Mouse (Mus musculus) embryo, embryonic 11 days (tissue): ENCODE results near the gene Fez2.

ENCODE experiments used
- DNase-seq: peaks from one replicate; pipeline ENCODE4 v3.0.0-alpha.2; 2015

Gene Fez2

DNA sequence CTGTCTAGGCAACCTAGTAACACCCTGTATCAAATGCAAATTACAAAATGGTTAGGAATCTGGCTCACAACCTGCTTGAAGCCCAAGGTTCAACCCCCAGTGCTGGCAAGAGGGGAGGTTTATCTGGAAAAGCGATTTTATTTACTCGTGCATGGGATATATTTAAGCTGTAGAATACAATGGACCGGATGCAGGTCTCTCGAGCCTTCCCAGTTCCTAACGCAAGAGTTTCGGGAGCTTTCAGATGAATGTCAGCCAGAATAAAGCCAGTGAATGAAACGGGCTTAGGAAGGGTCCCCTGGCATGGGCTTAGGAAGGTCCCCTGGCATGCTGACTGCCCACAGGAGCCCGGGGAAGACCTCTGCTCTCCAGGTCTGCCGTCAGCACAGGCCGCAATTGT is 11.1 kb downstream of the Fez2 start:
- DNase-seq = no peak

DNA sequence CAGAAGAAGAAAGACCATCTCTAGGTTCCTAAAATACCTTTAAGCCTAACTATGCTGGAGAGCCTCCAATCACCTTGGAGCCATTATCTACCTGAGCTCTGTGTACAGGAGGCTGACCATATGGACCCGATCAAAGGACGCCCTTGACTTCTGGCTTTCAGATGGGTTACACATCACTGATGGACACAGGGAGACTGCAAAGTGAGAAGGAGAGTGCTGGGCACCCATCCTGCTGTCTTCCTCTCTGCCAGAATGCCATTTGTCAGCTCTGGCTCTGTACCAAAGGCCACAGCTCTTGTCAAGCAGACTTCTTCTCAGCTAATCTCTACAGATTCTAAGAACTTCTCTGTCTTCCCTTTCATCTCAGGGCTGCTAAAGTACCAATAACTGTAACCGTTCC is 12.6 kb downstream of the Fez2 start:
- no peak for DNase-seq

DNA sequence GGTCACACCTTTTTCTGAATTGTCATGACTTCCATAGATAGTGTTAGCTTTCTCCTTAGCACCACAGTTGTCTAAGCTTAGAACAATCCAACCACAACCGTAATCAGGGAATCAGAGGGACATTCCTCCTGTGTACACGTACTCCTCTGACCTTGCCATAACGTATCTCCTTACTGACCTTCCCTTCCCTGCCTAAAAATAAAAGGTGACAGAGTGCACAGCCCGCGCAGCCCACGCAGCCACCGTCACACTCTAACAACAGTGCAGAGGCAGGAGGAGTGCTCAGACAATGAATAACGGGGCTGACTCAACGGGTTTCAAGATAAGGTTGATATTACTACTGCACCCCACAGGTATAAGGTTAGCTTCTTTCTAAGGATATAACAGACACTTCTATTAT is 14.1 kb downstream of the Fez2 start:
- DNase-seq = no peak

DNA sequence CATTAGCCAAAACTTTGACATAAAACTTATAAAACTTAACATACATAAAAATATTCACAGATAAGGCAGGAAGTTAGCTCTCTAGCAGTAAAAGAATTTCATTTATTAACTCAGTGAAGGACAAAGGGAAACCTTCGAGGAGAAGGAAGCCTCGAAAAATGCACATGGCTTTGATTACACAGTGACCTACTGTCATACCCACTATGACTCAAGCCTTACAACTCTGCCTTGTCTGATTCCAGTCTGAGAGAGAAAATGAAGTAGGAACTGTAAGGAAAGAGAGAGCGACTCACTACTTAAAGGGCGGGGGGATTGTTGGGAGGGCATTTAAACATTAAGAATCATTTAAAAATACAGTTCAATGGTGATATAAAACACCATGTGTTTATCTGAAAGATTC is 14.7 kb downstream of the Fez2 start:
- no peak for DNase-seq

DNA sequence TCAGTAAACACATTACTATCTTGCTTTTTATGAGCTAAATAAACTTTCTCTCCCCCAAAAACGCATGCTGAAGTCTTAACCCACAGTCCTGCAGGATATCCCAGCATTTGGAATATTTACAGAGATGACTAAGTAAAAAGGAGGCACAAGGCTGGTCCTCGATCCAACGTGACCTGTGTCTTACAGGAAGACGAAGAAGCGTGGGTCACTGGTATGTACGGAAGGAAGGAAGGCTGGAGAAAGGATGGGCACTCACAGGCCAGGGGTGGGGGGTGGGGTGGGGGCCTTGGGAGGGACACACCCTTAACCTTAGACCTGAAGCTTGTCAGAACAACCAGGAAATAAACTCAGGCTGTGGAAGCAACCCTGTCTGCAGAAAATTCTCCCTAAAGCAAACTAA is 15.8 kb downstream of the Fez2 start:
- DNase-seq = no peak

DNA sequence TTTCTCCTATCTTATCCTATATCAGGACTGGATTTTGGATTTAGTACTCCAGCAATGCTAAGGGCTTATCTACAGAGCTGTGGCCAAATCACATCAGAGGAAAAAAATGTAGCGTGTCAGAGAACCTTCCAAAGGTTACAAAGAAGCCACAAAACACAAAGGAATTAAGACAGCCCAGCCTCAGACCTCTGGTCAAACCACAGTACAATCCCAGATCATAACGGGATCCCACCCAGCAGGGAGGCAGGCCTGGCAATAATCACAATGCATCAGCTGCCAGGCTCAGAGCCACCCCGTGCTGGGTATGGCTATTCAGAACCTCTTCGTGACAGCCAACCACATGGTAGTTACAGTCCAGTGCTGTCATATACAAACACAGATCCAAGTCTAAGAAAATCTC is 16.2 kb downstream of the Fez2 start:
- DNase-seq = no peak

DNA sequence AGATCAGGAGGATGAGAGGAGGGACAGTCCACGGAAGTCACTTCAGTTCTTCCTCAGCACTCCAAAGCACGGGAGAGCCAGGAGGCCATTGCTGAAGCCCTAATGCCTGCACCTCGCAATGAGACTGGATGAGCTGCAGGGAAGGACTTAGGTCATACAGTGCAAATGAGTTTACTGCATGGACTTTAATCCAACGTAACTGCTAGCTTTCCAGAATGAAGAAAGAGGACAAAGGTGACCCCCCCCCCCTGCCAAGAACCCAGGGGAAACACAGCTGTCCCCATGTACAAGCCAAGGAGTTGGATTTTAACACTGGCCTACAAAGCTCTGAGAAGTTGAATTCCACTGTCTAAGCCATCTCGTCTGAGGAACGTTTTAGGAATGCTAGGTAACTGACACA is 16.6 kb downstream of the Fez2 start:
- DNase-seq = no peak

DNA sequence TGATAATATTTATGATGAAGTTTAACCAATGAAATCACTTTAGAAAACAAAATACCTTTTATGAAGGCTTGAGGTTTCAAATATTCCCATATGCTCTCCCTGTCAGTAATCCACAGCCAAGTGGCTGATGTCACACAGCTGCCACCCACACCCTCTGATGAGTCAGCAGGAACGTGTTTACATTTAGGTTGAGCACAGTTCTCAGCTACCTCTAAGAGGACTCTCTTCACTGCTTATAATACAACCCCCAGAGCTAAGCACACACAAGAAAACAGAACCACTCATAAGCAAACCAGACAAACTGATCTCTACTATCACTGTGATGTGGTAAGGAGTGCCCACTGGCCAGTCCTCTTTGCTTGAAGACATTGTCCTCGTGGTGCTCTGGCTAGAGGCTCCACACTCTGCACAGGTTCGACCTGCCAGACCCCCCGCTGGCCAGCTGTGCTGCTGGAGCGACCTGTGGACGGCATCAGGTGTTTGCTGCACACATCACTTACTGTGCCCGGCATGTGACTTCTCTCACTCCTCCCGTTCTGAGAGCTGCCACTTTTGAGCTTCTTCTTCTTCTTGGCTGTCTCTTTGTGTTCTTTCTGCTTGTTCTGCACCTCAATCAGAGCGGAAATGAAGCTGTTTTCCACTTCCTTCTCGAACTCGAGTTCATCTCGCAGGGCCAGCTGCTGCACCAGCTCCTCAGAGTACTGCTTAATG is 17.7 kb downstream of the Fez2 start:
- DNase-seq = no peak

DNA sequence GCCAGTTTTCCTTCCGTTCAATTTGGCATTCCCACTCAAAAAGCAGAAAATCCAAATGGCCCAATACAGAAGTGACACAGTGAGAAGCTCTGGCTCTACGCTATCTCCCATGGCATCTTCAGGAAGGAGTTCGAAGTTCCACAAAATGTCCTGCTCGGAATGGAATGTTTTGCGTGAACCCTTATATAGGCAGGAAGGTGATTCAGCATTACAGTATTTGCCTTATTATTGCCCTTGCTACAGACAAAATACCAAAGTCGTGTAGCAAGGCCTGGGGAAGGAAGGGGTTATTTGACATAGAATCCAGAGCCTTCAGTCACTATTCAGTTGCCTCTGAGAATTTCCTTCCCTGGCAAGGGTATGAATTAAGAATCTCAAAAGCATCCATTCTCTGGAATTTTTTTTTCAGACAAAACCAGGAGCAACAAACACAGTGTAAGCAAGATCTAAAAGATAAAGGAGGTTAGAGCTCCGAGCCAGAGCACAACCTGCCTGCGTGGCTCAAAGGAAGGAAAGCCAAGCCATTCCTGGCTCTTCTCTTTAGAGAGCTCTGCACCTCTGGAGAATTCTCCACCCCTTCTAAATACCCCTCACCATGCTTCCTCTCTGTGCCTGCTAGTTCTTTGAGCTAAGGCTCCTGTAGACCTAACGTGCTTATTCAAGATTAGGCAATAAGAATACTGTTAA is 25.4 kb downstream of the Fez2 start:
- no peak for DNase-seq

DNA sequence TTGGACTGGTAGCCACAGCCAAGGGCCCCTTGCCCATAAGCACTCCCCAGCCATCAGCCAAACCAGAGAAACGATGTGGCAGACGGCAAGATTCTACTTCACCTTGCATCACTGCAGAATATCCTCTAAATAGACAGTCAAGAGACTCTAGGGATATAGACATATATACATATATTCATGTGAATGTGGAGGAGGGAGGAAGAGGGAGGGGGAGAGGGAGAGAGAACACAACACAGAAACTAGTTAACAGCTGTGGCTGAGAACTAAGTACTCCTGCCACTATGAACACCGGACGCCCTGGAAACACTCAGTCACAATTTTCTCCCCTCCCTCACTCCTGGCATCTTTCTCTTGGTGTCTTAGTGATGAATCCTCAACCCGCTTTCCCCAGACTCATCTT is 28.4 kb downstream of the Fez2 start:
- no peak for DNase-seq

DNA sequence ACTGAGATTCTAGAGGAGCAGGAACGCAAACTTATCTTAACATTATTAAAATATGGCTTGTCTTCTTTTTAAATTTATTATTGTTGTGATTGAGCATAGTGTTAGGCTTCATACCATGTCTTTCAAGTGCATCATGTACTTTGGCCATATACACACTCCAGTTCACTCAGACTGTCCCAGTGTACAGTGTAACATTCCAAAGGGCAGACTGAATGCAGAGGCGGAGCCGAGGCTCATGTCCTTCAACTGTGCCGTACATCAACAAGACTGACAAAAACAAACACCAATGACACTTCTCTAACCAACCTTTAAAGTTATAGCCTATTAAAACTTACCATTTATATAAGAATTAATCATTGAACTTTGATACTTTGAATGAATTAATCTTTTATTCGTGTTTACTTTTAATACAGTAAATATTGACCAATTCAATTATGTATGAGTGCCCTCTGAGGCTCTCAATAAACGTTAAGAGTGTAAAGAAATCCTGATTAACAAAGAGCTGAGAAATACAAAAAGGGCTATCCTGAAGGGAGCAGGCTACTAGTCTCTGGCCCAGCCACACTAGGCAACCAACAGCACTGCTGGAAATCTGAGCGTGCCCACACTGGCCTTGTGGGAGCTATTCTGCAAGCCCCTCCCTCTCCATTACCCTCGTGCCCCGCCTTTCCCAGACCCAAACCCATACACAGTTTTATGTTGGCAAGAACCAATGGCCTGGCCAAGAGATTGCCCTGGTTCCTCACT is 29.7 kb downstream of the Fez2 start:
- no peak for DNase-seq

DNA sequence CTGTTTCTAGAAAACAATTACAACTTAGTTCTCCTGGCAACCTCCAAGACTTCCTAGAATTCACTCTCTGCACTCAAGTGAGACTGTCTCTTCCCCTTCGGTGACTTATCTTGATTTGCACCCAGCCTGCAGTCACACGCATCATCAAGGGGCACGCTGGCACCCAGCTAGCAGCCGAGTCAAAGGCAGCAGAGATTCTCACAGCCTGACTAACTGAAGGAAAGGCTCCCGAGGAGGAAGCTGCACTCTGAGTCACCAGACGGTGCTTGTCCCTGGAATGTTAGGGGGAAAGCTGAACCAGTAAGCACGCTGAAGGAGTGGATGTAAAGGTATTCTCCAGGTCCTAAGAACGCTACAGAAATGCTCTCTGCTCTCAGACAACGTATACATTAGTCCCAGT is 30.3 kb downstream of the Fez2 start:
- no peak for DNase-seq

DNA sequence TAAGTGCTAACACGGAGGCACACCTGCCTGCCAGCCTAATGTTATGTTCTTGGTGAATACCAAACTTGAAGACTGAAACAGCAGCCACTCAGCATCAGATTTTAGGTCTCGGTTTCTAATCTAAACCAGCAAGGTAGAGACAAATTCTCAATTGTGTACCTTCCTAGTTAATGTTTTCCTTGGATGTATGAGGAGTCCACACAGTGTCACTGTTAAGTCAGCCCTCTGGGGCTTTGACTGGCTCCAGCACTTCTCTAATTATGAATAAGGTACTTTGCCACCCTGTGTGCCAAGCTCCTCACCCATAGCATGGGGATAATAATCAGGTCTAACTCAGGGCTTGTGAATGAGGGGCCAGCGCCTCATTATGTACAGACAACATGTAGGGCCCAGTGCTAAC is 35.6 kb downstream of the Fez2 start:
- no peak for DNase-seq

DNA sequence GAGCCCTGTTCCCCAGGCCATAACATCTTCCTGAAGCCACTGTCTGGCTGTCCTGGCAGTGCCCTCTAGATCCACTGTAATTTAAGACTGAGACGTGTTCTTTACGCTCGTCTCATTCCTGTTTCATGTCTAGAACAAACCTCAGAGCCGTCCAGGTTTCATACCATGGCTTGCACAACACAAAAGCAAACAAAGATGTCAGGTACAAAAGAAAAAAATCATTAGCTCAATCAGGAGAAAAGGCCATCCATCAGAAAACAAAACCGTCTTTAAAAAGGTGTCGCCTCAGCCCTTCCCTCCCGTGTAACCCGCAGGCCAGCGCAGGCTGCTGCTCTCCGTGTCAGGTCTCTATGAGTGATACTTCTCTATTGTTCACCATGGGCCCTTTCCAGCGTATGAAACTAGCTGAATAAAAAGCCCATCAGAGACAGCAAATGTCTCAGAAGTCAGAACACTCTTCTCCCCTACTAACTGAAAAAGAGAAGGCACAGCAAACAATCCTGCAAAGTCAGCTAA is 38.2 kb downstream of the Fez2 start:
- no peak for DNase-seq

DNA sequence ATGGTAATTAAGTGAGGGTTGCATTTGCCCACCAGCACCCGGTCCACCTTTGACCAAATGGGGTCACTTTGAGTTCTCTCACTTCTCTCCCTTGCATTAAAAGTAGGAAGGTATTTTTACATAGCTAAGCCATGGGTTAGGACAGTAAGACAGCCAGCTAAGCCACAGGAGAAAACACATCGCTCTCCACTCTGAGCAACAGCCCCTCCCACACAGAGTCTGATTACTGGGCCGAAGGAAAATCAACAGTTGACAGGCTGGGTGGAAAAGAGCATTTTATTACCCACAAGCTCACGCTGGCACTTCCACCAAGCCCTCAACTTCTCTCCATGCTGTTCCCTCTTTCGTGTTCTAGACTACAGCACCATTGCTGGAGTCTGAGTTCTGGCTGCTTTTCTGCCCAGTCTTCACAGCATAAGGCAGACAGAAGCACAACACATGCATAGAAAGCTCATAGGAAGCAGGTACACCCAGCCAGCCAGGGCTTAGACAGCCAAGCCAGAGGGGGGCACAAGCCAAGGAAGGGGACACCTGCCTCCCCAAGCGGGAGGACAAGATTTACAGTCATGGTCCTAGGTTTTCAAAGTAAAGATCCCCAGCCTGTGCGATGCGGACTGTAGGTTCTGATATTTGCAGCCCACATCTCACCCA is 38.7 kb downstream of the Fez2 start:
- DNase-seq = no peak

DNA sequence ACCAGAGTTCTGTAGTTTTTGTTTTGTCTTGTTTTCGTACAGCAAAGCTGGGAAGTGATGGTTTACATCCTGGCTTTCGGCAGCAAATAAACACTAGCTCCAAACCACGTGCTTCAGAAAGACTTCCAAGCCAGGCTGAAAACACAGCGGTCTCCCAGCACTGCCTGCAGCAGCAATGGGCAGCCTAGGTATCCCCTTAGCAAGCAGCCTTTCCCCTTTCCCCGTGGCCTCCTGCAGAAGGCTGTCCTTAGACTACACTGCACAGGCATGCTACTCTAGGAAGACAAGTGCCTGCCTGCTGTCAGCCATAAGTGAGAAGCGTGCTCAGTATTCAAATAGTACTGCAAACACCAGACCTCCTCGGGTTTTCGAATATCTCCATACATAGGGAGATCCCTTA is 41.4 kb downstream of the Fez2 start:
- no peak for DNase-seq

DNA sequence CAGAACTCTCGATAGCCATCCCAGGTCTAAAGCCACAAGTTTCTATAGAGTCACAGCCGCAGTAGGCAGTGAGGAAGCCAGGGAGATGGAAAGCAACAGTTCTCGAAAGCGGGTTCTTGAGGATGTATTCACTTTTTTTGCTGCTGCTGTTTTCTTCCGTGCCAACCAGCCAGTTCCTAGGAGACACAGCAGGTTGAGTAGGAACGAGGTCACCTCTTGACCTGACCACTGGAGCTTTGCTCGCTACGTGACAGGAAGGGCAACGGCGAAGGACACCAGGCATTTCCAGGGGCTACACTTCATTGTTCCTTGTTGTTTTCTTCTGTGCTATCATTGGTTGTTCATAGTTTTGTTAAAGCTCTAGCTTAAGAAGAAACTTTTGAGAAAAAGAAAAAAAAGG is 43.2 kb downstream of the Fez2 start:
- DNase-seq = no peak

DNA sequence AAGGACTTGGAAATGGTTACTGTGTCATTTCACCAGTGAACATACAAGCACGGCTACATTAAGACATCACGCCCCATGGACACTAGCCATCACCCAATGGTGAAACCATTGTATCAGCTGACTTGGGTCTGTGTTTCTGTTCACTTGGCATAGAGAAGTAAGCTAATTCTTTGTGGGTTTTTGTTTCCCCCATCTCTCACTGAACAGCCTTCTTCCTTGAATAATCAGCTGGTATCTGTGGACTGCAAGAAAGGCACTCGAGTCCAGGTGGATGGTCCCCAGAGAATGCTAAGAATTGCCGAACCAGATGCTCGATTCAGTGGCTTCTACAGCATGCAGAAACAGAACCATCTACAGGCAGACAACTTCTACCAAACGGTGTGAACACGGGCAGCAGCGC is 44.1 kb downstream of the Fez2 start:
- no peak for DNase-seq

DNA sequence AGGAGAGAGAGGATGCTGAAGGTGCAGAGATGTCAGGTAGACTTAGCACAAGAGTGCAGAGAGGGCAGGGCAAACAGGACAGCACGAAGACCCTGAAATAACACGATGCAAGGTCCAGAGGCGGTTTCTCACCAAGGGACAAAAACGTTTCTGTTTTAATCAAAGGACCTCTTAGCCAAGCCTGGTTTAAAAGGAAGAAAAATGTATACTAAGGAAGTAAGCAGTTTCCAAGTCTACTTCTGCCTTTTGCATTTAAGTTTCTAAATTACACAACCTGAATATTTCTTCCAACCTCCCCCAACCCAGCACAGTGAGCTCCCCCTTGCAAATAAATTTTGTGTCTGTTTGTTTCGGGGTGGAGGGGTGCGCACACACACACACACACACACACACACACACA is 44.8 kb downstream of the Fez2 start:
- no peak for DNase-seq

DNA sequence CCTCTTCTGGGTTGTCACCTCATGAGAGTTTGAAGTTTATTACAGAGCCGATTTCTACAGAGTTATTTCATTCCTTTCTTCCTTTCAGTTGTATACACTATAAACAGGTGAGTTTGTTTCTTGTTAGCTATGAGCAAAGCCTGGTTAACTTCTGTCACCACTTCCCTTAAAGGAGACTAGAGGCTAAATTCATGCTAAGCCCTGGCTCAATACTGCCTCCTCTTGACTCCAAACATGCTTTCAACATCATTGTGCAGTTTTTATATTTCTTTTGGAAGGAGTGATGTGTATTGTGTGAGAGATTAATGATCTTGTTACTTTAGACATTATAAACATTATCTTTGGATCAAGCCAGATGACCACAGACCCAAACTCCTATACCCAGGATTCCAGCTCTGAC is 47.5 kb downstream of the Fez2 start:
- no peak for DNase-seq

DNA sequence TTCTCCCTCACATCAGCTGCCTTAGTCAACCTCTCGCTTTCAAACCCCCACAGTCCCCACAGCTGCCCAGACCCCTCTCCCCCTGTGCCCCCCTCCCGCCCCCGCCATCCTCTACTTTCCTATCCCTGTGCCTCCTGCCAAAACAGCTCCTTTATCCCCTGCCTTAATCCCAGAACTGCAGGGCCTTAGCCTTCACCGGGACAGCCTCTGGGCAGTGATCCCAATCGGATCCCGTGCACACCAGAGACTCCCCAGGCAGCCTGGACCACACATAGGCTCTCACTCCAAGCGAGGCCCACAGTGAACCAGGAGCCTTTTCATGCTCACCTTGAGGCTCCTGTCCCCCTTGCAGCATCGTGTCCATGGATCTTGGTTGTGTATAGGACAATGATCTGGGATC is 49.5 kb downstream of the Fez2 start:
- DNase-seq = no peak

DNA sequence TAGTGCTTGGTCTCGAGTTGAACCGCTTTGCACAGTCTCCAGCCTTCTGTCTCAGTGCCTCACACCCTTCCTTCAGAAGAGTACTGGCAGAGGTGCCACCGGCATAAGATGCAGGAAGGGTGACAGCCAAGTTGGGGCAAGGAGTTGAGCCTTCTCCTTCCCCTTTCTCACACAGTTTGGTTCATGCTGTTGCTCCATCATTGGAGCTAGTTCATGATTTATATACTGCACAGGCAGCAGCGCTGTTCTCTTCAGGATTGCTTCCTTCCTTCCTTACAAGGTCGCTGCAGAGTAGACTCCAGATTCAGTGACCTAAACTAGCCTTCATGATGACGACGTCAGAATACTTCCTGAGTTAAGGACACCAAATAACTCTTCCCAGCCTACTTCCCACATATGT is 51.9 kb downstream of the Fez2 start:
- no peak for DNase-seq

DNA sequence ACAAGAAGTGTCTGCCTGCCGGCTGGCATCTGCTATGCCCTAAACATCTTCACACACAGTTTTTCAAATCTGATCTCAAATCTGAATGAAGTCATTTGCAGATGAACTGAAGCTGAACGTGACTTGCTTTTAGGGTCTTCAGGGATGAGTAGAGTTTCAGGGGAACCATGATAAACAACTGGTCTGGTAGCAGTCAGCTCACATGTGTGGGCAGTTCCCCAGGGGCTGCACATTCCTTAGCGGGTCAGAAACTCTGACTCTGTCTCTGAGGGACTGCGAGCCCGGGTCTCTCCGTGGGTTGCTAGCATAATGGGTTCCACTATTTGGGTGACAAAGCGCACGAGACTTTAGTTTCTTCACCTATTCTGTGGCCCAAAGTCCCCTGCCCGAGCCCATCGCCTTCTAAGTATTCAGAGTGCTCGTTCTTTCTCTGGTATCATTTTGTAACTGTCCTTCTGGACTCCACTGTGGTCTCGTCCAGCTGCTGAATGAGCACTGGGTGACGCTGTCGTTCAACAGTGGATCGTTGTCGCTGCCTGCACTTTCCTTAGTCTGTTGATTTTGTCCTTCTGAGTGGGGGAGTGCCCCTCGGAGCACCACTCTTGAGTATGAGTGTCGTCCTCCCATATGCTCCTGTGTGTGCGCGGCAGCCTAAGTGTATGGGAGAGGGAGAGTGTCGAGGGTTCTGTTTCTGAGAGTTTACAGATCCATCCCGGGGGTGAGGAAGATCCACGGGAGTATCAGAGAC is 53.2 kb downstream of the Fez2 start:
- no peak for DNase-seq
